Mouse (Mus musculus): ENCODE measurements at regions not wholly inside any gene's neighbourhood (a gene's known extent, or its start where the extent isn't known, plus 50 kb on each side); places are given as distances from the start of the nearest gene placed in this dataset.

DNA sequence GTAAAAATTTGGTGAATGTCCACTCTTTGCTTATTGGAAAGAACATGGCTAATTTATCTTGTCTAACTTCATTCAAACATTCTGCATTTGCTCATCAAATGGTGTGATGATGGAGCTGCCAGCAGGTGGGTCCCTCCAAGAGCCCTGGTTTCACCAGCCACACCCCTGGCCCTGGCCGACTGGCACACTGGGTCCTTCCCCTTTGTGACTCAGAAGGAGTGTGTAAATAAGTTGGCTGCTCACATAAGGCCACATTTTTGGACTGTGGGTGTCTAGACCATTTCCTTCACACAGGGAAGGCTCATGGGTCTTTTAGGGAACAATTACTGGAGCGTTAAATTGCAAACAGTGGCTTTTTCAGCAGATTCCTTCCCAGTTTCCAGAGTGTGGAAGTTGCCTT lies 68.4 kb upstream of the Cep162 start:
- Histone ChIP-seq H3K27me3 (ENCODE audit: control insufficient read depth, insufficient read depth, low read length) (no peaks in the 10 kb centered on the region), H3K4me1 (ENCODE audit: control insufficient read depth, insufficient read depth, low read length) (no peaks in the 10 kb centered on the region), H3K27ac (ENCODE audit: insufficient read depth, low read length) (no peak overlapping the region), H3K4me3 (replicated peaks; ENCODE audit: insufficient read depth, low read depth, low read length) (no peak overlapping the region)
- 59% methylated on average over 2 of the region's 2 CpGs for WGBS
- TF ChIP-seq POLR2A (IDR thresholded peaks at IDR 0.05; ENCODE audit: borderline replicate concordance, insufficient read depth, low read length) (no peak), CTCF (IDR thresholded peaks at IDR 0.05; ENCODE audit: borderline replicate concordance, insufficient read depth, low read depth, low read length) (no peak)
- no peak for DNase-seq

GRCm38 (mm10) chr9:87320758-87321157 lies 65.4 kb upstream of the Cep162 start:
- DNase-seq: no peak
- no peak overlapping the region for H3K4me3 ChIP-seq (replicated peaks; ENCODE audit: insufficient read depth, low read depth, low read length)
- no peaks in the 10 kb centered on the region for H3K4me1 ChIP-seq (ENCODE audit: control insufficient read depth, insufficient read depth, low read length)
- 33% methylated on average over 13 of the region's 13 CpGs for WGBS
- TF ChIP-seq POLR2A (IDR thresholded peaks at IDR 0.05; ENCODE audit: borderline replicate concordance, insufficient read depth, low read length) (no peak), CTCF (IDR thresholded peaks at IDR 0.05; ENCODE audit: borderline replicate concordance, insufficient read depth, low read depth, low read length) (no peak)
- H3K27ac ChIP-seq (ENCODE audit: insufficient read depth, low read length): no peak overlapping the region
- no peaks in the 10 kb centered on the region for H3K27me3 ChIP-seq (ENCODE audit: control insufficient read depth, insufficient read depth, low read length)

DNA sequence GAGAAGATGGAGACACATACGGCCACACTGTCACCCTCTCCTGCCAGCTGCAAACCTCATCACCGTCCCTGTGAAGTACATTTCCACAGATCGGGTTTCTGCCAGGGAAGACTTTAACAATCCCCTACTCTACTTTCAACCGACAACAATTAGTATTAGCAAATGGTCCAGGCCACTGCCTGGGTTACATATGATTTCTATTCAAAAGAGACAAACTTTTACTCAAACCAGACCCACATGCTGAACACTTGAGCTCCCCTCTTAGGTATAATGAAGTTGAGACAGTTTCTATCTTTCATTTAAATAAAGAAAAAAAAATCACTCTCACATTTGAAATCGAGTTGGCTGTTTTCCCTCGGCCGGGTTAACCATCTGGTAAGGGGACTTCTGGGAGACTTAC lies 63.4 kb upstream of the Cep162 start:
- Histone ChIP-seq H3K27me3 (ENCODE audit: control insufficient read depth, insufficient read depth, low read length) (no peaks in the 10 kb centered on the region), H3K27ac (ENCODE audit: insufficient read depth, low read length) (no peak overlapping the region), H3K4me1 (ENCODE audit: control insufficient read depth, insufficient read depth, low read length) (no peaks in the 10 kb centered on the region), H3K4me3 (replicated peaks; ENCODE audit: insufficient read depth, low read depth, low read length) (no peak overlapping the region)
- TF ChIP-seq CTCF (IDR thresholded peaks at IDR 0.05; ENCODE audit: borderline replicate concordance, insufficient read depth, low read depth, low read length): no peak
- 22% methylated on average over 7 of the region's 7 CpGs for WGBS
- DNase-seq: no peak

GRCm38 (mm10) chr9:87310150-87310549 lies 54.8 kb upstream of the Cep162 start:
- no peak overlapping the region for H3K27ac ChIP-seq (ENCODE audit: insufficient read depth, low read length)
- no peaks in the 10 kb centered on the region for H3K27me3 ChIP-seq (ENCODE audit: control insufficient read depth, insufficient read depth, low read length)
- H3K4me1 ChIP-seq (ENCODE audit: control insufficient read depth, insufficient read depth, low read length): no peaks in the 10 kb centered on the region
- 84% methylated on average over 6 of the region's 6 CpGs for WGBS
- DNase-seq: no peak
- H3K4me3 ChIP-seq (replicated peaks; ENCODE audit: insufficient read depth, low read depth, low read length): no peak overlapping the region
- TF ChIP-seq POLR2A (IDR thresholded peaks at IDR 0.05; ENCODE audit: borderline replicate concordance, insufficient read depth, low read length): no peak
- no peak for TF ChIP-seq CTCF (IDR thresholded peaks at IDR 0.05; ENCODE audit: borderline replicate concordance, insufficient read depth, low read depth, low read length)

All from cerebellum, adult 2 months (tissue).